Mouse (Mus musculus) CD4-positive, CD25-positive, alpha-beta regulatory T cell, adult 2 months (primary cell): ENCODE measurements around the gene Ino80b.

Source experiments
- DNase-seq: peaks from one replicate; pipeline ENCODE4 v3.0.0-alpha.2; 2012; ENCODE audit warnings: low read depth, low spot score

Ino80b gene

DNA sequence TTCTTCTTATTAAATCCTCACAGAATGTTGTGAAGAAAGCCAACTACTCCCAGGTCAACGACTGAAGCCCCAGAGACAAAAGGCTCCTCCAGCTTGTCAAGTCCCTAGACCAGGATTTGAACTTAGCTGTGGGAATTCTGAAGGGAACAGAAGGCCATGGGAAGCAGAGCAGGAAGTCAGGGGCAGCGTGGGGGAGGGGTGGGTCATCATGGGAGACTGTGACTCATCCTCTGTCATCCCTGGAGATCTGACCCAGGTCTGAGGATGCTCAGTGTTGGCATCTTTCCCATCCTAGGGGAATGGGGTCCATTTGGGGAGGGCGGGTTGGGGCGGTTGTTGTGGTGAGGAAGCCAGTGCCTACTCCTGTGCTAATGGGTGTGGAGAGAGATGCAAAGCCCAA, 16.4 kb upstream of the Ino80b start:
- no peak for DNase-seq

DNA sequence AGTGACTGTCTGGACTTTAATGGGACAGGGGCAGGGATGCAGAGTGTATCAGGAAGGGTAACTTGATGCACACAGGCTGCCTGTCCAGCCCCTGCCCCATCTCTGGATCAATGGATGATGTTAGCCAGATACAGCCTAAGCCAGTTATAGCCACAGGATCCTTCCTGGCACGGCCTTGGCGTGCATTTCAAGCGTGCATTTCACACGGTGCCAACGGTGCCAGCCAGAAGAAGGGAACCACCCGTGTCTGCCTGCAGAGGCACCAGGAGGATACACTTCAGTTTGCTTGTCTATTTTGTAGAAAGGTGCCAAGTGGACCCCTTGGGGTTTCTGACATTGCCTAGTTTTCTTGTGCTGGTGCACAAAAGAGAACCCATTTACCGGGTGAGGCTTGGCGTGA, 14.8 kb upstream of the Ino80b start:
- DNase-seq: no peak

DNA sequence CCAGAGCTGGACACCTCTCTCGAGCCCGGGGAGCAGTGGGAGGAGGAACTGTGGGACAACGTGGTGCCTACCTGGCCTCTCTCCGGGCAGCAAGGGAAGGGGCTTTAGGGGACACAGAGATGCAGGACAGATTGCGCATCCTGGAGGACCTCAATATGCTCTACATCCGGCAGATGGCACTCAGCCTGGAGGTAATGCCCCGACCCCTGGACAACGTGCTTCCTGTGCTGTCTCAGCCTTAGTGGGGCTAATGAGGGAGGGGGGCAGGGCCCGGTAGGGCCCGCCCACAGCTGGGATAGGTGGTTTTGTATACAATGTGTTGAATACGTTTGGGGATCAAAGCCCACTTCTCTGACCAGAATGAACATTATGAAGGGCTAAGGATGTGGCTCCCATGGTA, 12.8 kb upstream of the Ino80b start:
- peak; percentile 47 for DNase-seq

DNA sequence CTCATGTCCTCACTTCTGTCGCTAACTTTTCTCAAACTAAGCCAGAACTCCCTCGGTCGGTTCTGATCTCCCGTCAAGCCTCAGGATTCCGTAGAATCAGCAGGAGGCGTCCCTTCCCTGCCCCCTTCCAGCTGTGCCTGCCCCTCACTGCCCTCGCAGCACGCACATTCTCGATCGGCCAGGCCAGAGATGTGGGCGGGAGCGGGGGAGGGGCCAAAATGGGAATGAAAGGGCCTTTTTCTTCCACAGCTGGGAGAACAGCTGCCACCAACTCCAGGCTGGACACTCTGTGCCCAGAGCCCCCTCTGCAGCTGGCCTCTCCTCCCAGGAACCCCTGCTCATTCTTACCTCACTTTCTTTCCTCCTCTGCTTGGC, 12.3 kb upstream of the Ino80b start:
- DNase-seq: no peak

DNA sequence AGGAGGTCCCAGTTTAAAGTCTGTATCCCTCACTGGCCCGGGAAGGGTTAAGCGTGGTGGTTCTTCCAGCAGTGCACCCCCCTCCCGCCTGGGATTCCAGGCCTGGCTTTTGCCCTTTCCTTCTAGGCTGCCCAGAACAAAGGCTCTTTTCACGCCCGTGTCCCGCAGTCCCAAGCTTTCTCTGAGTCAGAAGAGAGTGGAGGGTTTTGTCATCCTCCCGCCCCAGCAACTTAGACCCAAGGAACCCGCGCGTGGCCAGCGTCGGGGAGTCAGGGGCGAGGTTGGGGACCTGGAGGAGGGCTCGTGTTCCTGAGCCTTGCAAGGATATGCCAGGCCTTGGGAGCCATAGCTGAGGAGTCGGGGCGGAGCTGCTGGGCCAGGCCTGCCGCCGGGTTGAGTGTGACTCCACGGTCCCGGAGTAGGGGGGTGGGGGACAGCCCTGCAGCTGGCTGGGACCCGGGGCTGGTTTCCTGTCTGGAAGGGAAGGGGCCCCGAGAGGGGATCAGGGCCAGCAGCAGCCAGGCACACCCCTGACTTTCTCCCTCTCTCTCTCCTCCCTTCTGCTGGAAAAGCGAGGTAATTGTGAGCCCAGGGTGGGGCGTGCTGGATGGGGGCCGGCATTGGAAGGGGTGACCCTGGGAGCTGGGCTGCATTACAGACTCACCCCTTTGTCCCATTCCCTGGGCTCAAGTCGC, 11.8 kb upstream of the Ino80b start:
- DNase-seq: peak; percentile 39

DNA sequence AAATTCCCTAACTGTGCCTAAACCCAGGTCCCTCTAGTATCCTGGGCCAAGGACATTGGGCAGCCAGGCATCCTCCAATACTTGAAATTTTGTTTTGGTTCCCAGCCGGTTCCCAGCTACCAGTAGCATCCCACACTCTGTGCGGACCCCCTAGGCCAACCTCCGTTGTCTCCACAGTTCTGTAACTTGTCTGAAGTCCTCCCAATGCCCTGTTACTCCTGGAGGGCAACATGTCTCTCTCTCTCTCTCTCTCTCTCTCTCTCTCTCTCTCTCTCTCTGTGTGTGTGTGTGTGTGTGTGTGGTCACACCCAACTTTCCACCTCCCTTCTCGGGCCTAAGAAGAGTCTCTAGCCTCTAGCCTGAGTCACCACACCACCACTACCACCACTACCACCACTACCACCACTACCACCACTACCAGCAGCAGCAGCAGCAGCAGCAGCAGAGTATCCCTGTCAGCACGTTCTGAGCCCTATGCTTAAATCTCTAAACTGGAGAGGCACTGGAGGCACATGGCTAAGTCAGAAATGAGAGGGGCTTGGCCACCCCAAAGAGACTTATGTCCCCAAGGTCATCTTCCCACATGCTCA, 11.2 kb upstream of the Ino80b start:
- DNase-seq: no peak

DNA sequence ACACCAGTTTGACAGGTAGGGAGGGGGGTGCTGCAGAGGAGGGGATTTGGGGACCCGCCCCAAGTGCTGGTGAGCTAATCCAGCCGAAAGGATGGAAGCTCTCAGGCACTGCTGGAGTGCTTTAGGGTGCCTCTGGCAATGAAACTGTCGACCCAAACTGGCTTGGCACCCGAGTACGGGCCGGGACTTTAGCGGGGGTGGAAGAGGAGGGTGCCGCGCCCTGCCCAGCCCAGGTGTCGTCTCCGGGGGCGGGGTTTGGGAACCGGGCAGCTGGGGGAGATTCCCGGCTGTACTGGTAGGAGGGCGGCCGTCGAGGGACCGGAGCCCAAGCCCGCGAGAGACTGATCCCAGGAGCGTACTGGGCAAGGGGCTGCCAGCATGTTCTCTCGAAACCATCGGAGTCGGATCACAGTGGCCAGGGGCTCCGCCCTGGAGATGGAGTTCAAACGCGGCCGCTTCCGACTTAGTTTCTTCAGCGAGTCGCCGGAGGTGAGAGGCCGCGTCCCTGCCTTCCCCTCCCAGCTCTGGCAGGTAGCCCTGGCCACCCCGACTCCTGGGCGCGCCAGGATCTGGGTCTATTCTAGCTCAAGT, 10.4 kb upstream of the Ino80b start:
- DNase-seq: no peak

DNA sequence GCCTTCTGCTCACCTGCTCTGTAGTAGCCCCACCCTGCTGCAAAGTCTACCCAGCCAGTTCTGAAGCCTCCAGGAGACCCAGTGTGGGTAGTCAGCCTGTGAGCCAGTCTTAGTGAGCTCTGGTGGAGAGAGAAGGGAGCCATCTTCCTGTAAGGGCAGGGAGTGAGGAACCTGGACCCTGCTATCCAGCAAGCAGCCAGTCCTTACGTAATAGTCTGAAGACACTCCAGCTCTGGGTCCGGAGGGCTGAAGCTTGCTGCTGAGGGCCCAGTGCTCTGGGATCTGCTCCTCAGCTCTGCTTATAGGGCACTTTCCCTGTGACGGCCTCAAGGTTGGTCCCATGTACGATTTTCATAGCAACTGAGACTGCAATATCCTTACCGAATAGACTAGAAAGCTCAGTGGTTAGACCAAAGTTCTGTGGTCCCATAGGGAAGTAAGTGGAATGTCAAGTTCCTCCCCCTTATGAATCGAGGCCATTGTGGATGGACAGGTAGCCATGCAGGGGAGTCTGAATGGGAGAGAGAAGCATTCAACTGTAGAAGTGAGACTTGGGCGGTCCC, 9.8 kb upstream of the Ino80b start, which contains the start of gene Rtkn:
Rtkn (plus strand) TSS at position 513 of the 563 bp plus-strand sequence.
- no peak for DNase-seq

DNA sequence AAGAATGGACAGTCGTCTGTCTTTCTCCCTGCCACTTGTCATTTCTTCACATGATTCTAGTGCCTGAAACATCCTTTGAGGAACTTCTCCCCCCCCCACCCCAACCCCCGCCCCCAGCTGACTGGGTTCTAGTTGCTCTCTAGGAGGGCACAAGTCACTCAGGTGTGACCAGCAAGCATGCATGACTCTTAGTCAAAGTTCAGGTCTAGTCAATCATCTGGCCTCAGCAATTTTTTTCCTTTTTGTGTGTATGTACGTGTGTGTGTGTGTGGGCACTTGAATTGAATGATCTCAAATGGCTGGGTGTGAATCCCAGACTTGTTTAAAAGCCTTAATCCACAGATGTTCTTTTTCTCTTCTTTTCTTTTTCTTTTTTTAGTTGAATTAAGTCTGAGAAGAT, 9.0 kb upstream of the Ino80b start:
- no peak for DNase-seq

DNA sequence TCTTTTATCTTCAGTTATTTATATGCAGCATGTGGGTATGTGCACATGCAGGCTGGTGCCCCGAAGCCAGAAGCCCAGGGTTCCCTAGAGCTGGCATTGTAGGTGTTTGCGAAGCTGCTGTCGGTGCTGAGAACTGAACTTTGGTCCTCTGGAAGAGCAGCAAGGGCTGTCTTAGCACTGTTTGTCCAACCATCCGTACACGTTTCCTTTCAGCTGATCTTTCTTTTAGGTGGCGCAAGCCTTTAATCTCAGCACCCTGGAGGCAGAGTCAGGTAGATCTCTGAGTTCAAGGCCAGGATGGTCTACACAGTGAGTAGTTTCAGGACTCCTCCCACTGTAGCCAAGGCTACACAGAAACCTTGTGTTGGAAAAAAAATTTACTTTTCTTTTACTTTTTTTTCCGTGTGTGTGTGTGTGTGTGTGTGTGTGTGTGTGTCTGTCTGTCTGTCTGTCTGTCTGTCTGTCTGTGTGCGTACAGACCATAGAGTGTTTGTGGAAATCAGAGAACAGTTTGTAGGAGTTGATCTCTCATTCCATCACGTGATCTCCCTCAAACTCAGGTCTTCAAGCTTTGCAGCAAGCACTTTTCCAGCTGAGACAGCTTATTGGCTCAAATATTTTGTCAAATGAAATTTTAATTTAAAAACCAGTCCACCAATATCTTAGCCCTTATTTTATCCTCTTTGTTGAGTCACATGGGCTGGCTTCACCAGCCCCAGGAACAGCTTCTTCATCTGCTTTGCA, 7.1 kb upstream of the Ino80b start:
- DNase-seq: no peak

DNA sequence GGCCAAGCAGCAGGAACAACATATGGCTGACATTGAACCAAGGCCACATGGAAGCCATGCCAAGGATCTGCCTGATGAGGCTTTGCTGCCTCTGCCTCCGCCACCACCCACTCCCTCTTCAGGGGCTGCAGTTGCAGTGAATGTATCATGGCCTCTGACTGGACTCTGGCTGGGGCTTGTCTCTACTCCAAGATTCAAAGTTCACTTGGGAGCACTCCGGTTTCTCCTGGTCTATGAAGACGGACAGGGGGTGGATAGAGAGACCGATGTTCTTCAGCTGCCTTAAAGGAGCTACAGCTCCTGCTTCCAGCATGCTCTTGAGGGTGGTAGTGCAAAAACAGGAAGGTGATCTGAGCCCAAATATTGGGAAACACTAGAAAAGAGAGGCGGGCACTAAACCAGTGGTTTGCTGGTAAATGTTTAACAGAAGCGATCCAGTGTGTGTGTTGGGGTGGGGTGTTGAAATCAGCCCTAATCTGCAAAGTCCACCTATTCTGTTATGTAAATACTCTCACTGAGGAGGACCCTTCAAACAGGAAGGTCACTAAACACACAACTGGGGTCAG, 6.3 kb upstream of the Ino80b start:
- DNase-seq: no peak

DNA sequence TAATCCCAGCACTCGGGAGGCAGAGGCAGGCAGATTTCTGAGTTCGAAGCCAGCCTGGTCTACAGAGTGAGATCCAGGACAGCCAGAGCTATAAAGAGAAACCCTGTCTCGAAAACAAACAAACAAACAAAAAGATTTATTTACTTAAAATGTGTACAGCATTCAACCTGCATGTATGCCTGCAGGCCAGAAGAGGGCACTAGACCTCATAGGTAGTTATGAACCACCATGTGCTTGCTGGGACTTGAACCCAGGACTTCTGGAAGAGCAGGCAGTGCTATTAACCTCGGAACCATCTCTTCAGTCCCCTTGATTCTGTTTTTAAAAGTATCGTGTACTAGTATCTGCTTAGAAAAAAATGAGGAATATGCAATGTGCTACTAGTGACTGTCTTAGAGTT, 2.2 kb upstream of the Ino80b start:
- DNase-seq: no peak

DNA sequence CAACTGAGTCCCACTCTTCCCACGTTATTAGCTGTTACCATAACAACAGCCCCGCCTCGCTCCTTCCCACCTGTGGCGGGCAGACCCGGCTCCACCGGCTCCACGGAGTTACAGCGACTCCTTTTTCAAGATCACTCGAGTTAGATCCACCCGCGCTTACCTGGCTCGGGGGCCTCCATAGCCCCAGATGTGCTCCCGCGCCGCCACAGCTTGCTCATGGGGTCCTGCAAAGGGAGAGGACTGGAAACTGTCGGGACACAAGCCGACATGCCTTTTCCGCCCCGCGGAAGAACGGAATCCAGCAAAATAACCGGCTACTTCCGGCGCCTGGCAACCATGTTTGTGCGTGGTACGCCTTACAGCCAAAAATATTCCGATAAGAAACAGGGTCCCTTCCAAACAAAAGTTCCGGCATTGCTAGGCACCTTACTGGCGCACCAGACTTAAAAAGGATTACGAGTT, 349 bp downstream of the Ino80b start:
- DNase-seq: peak; percentile 95

DNA sequence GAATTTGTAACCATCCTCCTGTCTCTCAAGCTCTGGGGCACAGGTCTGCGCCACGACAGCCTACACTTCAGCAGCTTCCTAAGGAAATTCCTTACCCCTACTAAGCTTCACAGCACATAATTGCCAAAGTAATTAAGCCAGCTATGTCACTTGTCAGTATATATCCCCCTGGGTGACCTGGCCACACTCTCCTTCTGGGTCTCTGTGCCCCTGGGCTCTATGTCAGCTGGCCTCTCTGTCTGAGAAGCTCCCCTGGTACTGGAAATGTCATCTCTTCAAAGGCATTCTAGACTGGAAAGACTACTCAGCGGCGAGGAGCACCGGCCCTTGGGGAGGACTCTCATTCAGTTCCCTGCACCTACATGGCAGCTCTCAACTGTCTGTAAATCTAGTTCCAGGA, 2.3 kb downstream of the Ino80b start:
- no peak for DNase-seq

DNA sequence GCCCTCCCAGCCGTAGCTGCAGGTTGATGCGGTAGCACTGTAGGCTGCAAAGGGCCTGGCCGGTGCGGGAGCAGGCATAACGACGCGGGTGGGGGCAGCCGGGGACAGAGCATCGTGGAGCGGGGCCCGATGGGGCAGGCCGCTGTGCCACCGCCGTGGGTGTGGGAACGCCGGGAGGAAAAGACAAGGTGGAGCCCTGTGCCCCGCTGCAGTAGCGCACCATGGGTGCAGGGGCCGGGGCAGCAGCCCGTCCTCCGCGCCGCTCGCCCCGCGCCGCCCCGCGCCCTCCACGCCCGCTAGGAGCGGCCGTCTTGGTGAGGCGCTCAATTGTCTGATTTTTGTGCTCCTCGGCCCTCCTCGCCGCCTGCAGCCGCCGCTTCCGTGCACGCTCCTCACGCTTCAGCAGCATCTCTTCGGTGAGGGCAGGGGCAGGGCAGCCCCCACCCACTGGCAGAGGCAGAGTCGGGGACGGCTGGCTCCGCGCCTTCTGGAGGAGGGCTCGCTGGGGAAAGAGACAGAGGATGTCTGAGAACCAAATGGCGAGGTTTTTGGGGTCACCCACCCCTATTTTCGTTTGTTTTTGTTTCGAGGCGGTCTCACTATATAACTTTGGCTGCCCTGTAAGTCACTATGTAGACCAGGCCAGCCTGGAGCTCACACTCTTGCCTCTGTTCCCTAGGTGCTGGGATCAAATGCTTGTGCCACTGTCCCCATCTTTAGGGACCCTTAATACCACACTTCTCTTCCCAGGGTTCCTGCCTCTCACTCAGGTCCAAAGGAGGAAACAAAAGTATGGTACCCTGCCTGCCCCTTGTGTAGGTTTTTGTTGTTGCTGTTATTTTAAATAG, 3.1 kb downstream of the Ino80b start:
- DNase-seq: no peak

DNA sequence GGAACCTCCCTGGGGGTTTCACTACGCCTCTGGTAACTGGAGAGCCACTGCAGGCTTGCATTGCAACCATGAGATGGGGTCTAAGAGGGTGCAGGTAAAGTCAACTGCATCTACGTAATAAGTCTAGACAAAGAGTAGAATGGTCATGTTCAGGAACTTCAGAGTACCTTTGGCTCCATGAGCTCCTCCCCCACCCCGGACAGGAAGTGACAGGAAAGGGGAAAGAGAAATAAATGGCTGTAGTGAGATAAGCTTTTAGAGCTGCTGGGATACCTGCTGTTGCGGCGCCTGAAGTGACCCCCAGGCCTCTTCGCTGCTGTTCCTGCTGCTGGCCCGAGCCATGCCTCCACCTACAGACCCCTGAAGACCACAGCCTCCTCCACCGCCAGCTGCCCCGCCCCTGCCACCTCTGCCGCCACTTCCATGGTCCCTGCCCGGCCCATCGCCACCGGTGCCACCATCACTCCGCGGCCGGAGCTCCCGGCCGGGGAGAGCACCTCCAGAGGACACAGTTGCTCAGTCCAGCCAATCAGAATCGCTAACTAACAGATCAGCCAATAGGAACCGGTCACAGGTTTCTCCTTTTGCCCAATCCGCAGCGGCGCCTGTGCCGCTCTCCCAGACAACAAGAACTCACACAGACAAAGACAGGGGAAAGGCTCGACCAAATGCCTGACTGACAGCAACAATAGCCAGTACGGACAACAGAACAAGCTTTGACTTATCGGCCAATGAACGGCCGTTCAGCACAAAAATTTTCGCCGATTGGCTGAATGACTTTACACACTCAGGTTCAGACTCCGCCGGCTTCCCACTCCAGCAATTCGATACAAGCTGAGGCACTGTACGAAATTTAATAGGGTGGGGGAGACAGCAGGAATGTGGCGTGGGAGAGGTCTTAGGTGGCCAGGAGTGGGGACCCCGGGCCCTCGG, 4.0 kb downstream of the Ino80b start, which contains the start of gene Wbp1:
Wbp1 (minus strand) TSS at position 630 of the 933 bp plus-strand sequence.
- peak; percentile 97 for DNase-seq

DNA sequence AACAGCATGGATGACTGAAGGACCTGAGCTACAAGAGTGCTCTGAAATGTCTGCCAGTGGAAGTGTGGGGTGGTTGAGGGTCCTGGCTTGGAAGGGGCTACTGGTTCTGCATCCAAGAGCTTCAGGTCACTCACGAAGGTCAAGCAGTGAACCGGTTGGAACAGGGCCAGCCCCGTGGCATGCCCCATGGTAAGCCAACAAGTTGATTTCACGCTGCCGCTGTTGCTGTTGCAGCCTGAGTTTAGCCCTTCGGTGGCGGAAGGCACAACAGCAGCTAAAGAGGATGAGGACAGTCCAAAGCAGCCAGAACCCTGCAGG, 5.5 kb downstream of the Ino80b start:
- no peak for DNase-seq

DNA sequence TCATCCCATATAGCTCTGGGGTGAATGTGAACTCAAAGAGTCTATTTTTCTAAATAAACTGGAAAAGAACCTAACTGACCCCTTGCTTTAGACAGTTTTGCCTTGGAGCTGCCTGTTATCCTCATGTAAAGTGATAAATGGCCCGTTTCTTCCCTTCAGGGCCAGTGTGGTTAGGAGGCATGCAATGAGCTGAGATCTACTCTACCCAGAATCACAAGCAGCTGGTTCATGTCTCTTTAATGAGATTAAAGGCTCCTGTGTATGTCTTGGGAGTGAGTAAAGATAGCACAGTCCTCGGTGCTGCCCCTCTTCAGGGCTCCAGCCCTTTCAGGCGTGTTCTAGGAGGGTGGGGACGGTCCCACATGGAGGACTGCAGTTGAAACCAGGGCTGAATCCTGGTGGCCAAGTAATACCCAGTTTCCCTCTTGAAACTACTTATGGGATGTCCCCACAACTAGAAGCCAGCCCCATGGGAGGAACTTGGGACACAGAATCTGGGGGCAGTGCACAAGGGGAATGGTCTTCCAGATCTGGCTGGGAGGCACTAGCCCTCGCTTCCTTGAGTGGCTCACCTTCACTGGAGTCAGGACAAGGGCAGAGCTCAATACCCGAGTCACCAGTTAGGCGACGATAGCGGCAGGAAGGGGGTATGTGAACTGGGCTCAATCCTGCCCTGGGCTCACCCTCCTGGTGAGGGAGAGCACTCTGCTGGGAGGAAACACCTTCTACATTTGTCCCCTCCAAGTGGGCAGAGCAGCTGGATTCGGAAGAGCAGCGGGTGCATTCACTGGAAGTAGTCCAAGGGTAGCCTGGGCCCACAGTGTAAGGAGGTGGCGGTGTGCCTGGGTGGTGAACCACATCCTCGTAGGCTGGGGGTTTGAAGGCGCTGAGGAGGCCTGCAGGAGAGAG, 6.2 kb downstream of the Ino80b start:
- no peak for DNase-seq

DNA sequence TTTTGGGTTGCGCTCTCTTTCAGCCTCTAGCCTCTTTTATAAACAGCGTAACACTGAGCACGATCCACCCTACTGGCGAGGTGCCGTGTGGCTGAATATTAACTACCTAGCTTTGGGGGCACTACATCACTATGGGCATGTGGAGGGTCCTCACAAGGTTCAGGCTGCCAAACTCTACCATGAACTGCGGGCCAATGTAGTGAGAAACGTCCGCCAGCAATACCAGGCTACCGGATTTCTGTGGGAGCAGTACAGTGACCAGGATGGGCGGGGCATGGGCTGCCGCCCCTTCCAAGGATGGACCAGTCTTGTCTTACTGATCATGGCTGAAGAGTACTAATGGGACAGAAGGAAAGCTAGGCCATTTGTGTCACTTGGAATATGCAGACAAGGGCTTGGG, 6.9 kb downstream of the Ino80b start:
- no peak for DNase-seq
